Mouse (Mus musculus) cortical plate, adult 2 months (tissue): Measurements from ENCODE around the gene Tnfaip8l3.

Experiments used
- CTCF ChIP-seq: fragments of 200-500 bp; IDR thresholded peaks from 2 replicates; pipeline ENCODE4 v1.5.1; 2011; ENCODE audit warnings: mild to moderate bottlenecking, control low read depth, low read length; ENCODE audit not compliant: insufficient read depth; ENCODE audit errors: extremely low read depth
- POLR2A ChIP-seq: fragments of 200-500 bp; IDR thresholded peaks from 2 replicates; pipeline ENCODE4 v1.6.1; 2011; ENCODE audit warnings: mild to moderate bottlenecking, low read length, control low read depth; ENCODE audit not compliant: insufficient read depth; ENCODE audit errors: extremely low read depth

GRCm38 (mm10) chr9:54061666-54062065, 6.5 kb downstream of the Tnfaip8l3 start:
- TF ChIP-seq POLR2A (no peak), CTCF (no peak)
